Mouse (Mus musculus): ENCODE measurements around the gene Sppl3. TPM values are rescaled to one million over a fixed set of nuclear protein-coding genes. Genes with fewer than 3 reads are reported as not detected.

Sppl3 gene
- polyA plus RNA-seq, 1 experiment = 66.4 TPM

DNA sequence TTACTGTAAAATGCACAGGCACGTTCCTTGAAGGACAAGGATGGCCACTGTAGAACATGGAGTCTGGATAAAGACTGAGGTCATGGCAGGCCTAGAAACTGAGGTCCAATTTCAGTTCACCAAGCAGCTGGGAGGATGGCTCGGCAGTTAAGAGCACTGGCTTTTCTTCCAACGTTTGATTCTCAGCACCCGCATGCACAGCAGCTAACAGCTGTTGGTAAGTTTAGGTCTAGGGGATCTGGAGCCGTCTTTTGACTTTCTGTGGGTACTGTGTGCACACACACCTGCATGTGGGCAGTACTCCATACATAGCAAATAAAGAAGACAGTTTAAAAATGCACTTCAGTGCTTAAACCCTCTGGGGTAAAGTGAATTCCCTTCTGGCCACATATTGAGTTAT is 70.7 kb downstream of the Sppl3 start:
- Histone ChIP-seq H3K4me1 (ENCODE audit: control insufficient read depth, insufficient read depth, low read length) (no peaks in the 10 kb centered on the region), H3K4me3 (ENCODE audit: insufficient read depth, low read length) (no peak overlapping the region), H3K27ac (ENCODE audit: insufficient read depth, low read length) (no peak overlapping the region)
- no peak for TF ChIP-seq POLR2A (IDR thresholded peaks at IDR 0.05; ENCODE audit: extremely low read depth, insufficient read depth, low read length)
- no peak for TF ChIP-seq CTCF (IDR thresholded peaks at IDR 0.05; ENCODE audit: extremely low read depth, insufficient read depth, low read length)

DNA sequence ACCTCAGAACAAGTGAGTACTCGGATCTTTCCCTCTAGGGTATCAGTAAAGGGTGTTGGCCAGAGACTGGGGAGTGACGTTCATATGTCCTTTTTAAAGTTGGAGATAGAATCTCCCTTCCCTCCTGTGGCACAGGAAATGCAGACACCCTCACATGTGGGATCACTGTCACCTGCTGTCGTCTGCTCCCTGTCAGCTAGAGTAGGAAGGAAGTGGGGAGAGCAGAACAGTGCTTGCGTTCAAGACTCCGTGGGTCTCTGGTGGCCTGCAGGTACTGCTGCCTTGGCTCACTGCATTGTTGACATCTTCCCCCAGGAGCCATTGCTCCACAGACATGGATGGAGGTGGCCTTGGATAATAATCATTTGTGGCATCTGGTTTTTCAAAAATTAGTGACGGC is 72.6 kb downstream of the Sppl3 start:
- Histone ChIP-seq H3K4me3 (ENCODE audit: insufficient read depth, low read length) (no peak overlapping the region), H3K27ac (ENCODE audit: insufficient read depth, low read length) (no peak overlapping the region), H3K4me1 (ENCODE audit: control insufficient read depth, insufficient read depth, low read length) (no peaks in the 10 kb centered on the region)
- no peak for TF ChIP-seq POLR2A (IDR thresholded peaks at IDR 0.05; ENCODE audit: extremely low read depth, insufficient read depth, low read length)
- TF ChIP-seq CTCF (IDR thresholded peaks at IDR 0.05; ENCODE audit: extremely low read depth, insufficient read depth, low read length) = no peak

DNA sequence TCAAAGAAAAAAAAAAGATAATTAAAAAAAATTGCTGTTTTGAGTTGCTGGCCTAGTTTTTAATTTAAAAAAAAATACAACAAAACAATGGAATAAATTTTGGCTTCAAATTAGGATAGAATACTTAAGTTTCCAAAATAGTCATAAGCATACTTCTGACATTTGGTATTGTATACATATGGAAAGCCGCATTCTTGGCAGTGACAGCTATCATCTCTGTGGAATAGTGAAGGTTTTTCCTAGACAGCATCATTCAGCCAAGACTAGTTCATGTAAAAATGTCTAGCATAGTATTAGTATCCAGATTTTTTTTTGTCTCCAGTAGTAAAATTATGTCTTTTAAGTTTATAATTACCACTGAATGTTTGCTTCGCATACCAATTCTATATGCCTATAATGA is 74.7 kb downstream of the Sppl3 start:
- Histone ChIP-seq H3K4me1 (ENCODE audit: control insufficient read depth, insufficient read depth, low read length) (no peaks in the 10 kb centered on the region), H3K4me3 (ENCODE audit: insufficient read depth, low read length) (no peak overlapping the region), H3K27ac (ENCODE audit: insufficient read depth, low read length) (no peak overlapping the region)
- TF ChIP-seq POLR2A (IDR thresholded peaks at IDR 0.05; ENCODE audit: extremely low read depth, insufficient read depth, low read length) (no peak), CTCF (IDR thresholded peaks at IDR 0.05; ENCODE audit: extremely low read depth, insufficient read depth, low read length) (no peak)

- Histone ChIP-seq H3K27ac (ENCODE audit: insufficient read depth, low read length) (no peak overlapping the region), H3K4me3 (ENCODE audit: insufficient read depth, low read length) (no peak overlapping the region), H3K4me1 (ENCODE audit: control insufficient read depth, insufficient read depth, low read length) (peaks cover 5% of the 10 kb centered on the region)
- TF ChIP-seq CTCF (IDR thresholded peaks at IDR 0.05; ENCODE audit: extremely low read depth, insufficient read depth, low read length) (no peak), POLR2A (IDR thresholded peaks at IDR 0.05; ENCODE audit: extremely low read depth, insufficient read depth, low read length) (no peak)
Measured at GRCm38 (mm10) chr5:115089592-115090268, 78.8 kb downstream of the Sppl3 start.

DNA sequence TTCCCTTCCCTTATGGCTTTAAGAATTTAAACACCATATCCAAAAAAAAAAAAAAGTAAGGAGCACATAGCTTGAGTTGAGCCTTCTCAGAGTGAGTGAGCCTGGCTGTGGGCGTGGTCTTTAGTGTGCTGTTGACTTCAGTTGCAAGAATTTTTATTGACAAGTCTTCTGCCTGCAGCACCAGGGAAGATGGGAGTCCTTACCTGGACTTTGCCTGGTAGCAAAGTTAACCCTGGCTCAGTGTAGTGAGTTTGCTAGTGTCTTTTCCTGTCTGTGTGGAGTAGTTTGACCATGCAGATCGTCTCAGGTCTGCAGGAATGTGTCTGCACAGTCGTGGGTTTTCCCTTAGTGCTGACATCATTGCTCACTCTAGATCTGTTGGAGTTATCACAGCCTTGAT is 80.1 kb downstream of the Sppl3 start:
- TF ChIP-seq POLR2A (IDR thresholded peaks at IDR 0.05; ENCODE audit: extremely low read depth, insufficient read depth, low read length) (no peak), CTCF (IDR thresholded peaks at IDR 0.05; ENCODE audit: extremely low read depth, insufficient read depth, low read length) (no peak)
- Histone ChIP-seq H3K4me1 (ENCODE audit: control insufficient read depth, insufficient read depth, low read length) (peaks cover 5% of the 10 kb centered on the region), H3K27ac (ENCODE audit: insufficient read depth, low read length) (no peak overlapping the region), H3K4me3 (ENCODE audit: insufficient read depth, low read length) (no peak overlapping the region)

DNA sequence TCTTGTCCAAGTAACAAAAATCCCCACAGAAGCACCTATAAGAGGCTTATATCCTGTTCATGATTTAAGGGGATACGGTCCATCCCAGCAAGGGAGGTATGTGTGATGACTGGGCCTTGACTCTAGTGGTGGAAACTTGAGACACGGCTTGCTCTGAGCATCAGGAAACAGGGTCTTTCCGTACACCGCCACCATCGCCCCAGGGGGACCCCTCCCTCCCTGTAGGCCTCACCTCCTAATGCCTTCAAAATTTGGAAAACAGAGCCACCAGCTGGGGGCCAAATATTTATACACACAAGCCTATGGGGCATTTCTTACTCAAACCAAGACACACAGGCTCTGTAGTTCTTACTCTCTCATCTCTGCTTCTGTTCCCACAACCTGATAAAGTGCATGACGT is 80.8 kb downstream of the Sppl3 start:
- no peak overlapping the region for H3K4me3 ChIP-seq (ENCODE audit: insufficient read depth, low read length)

DNA sequence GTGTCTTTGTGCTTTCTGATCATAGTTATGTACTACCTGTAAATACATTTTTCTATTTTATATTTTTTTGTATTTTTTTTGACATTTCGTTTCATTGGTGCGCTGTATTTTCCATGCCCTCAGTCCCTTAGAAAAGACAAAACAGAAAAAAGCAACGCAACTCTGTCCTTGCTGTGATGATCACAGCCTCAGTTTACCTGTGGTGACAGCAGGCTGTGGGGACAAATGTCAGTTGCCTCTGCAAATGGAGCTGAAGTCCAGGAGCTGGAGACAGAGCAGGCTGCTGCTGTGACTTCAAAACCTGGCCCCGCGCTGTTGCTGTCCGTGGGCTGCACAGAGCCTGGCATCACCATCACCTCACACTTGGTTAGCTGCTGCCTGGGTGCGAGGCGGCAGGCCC is 87.3 kb downstream of the Sppl3 start, which contains the start of gene Gm10401:
Gene Gm10401 (minus strand): TSS at position 101 of the 400 bp plus-strand sequence.
- Histone ChIP-seq H3K4me1 (ENCODE audit: control insufficient read depth, insufficient read depth, low read length) (peaks cover 2% of the 10 kb centered on the region; the same call in 1 of the 2 replicates), H3K4me3 (ENCODE audit: insufficient read depth, low read length) (no peak within 1 kb of the TSS), H3K27ac (ENCODE audit: insufficient read depth, low read length) (no peak within 1 kb of the TSS)
- no peak for TF ChIP-seq CTCF (IDR thresholded peaks at IDR 0.05; ENCODE audit: extremely low read depth, insufficient read depth, low read length)

More for the DNA sequence above, 80.8 kb downstream of the Sppl3 start:
- TF ChIP-seq CTCF (IDR thresholded peaks at IDR 0.05; ENCODE audit: extremely low read depth, insufficient read depth, low read length) (no peak), POLR2A (IDR thresholded peaks at IDR 0.05; ENCODE audit: extremely low read depth, insufficient read depth, low read length) (no peak)
- H3K27ac ChIP-seq (ENCODE audit: insufficient read depth, low read length) = no peak overlapping the region
- peaks cover 5% of the 10 kb centered on the region for H3K4me1 ChIP-seq (ENCODE audit: control insufficient read depth, insufficient read depth, low read length)

GRCm38 (mm10) chr5:115099530-115099929 is 88.6 kb downstream of the Sppl3 start:
- H3K4me3 ChIP-seq (ENCODE audit: insufficient read depth, low read length) = no peak overlapping the region
- H3K4me1 ChIP-seq (ENCODE audit: control insufficient read depth, insufficient read depth, low read length) = no peaks in the 10 kb centered on the region
- no peak for TF ChIP-seq POLR2A (IDR thresholded peaks at IDR 0.05; ENCODE audit: extremely low read depth, insufficient read depth, low read length)
- no peak for TF ChIP-seq CTCF (IDR thresholded peaks at IDR 0.05; ENCODE audit: extremely low read depth, insufficient read depth, low read length)
- no peak overlapping the region for H3K27ac ChIP-seq (ENCODE audit: insufficient read depth, low read length)

DNA sequence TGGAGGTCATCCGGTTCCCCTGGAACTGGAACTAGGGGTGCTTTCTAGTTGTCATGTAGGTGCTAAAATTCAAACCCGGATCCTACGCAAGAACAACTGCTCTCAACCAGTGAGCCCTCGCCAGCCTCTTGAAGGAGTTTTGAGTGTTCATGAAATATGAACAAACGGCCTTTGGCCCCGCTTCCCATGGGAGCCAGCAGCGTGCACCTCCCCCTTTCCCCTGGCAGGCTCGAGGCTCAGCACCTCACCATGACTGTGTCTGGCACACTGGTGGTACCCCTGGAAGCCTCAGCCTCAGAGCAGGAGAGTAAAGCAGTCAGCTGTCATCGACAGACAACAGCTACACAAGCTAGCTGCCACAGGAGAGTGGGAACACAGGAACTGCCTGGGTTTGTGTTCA is 89.1 kb downstream of the Sppl3 start:
- H3K4me3 ChIP-seq (ENCODE audit: insufficient read depth, low read length) = no peak overlapping the region
- TF ChIP-seq POLR2A (IDR thresholded peaks at IDR 0.05; ENCODE audit: extremely low read depth, insufficient read depth, low read length) (no peak), CTCF (IDR thresholded peaks at IDR 0.05; ENCODE audit: extremely low read depth, insufficient read depth, low read length) (no peak)
- no peaks in the 10 kb centered on the region for H3K4me1 ChIP-seq (ENCODE audit: control insufficient read depth, insufficient read depth, low read length)
- H3K27ac ChIP-seq (ENCODE audit: insufficient read depth, low read length) = no peak overlapping the region

- Histone ChIP-seq H3K27ac (ENCODE audit: insufficient read depth, low read length) (no peak overlapping the region), H3K4me3 (ENCODE audit: insufficient read depth, low read length) (no peak overlapping the region)
- TF ChIP-seq POLR2A (IDR thresholded peaks at IDR 0.05; ENCODE audit: extremely low read depth, insufficient read depth, low read length) (no peak), CTCF (IDR thresholded peaks at IDR 0.05; ENCODE audit: extremely low read depth, insufficient read depth, low read length) (no peak)
Measured at GRCm38 (mm10) chr5:115100473-115100872, 89.5 kb downstream of the Sppl3 start.

More at GRCm38 (mm10) chr5:115100473-115100872, 89.5 kb downstream of the Sppl3 start:
- no peaks in the 10 kb centered on the region for H3K4me1 ChIP-seq (ENCODE audit: control insufficient read depth, insufficient read depth, low read length)
